Mouse (Mus musculus): Measurements from ENCODE around the gene Ltbp2. TPM values are rescaled to one million over a fixed set of nuclear protein-coding genes. Genes with fewer than 3 reads are reported as not detected.
A peak's percentile ranks its signal among the peaks of the same experiment; 100 is the strongest.

The Ltbp2 gene
- polyA plus RNA-seq, 1 experiment from 2014 or later, result 0.04 TPM

- Histone ChIP-seq H3K27ac (replicated peaks; ENCODE audit: low read depth, low read length) (no peak overlapping the region), H3K4me2 (ENCODE audit: low read depth, low read length) (no peak overlapping the region), H3K9me3 (replicated peaks; ENCODE audit: control insufficient read depth, low read length) (no peaks in the 10 kb centered on the region), H3K4me1 (ENCODE audit: control insufficient read depth, insufficient read depth, low read length) (peaks cover 10% of the 10 kb centered on the region), H3K9ac (replicated peaks; ENCODE audit: low read length) (no peak overlapping the region), H3K36me3 (replicated peaks; ENCODE audit: control insufficient read depth, insufficient read depth, low read depth, low read length) (no peaks in the 10 kb centered on the region), H3K4me3 (ENCODE audit: low read depth, low read length) (no peak overlapping the region), H3K27me3 (ENCODE audit: control insufficient read depth, insufficient read depth, low read length) (no peaks in the 10 kb centered on the region)
- DNase-seq (ENCODE audit: low spot score), result no peak
- 92% methylated on average over 4 of the region's 4 CpGs for WGBS
- ATAC-seq (replicated peaks; ENCODE audit: insufficient number of reproducible peaks, low FRiP score, low TSS enrichment, low read depth), result no peak
Observed at GRCm38 (mm10) chr12:84910066-84910465, 33.7 kb upstream of the Ltbp2 start.

- ATAC-seq (replicated peaks; ENCODE audit: insufficient number of reproducible peaks, low FRiP score, low TSS enrichment, low read depth), result peak; percentile 56
- 58% methylated on average over 10 of the region's 10 CpGs for WGBS
- 0 out of 2 replicates have a peak overlapping the region, but pooled peaks have one; percentile 38 for H3K27ac ChIP-seq (replicated peaks; ENCODE audit: low read depth, low read length)
- no peak overlapping the region for H3K4me2 ChIP-seq (ENCODE audit: low read depth, low read length)
- H3K4me3 ChIP-seq (ENCODE audit: low read depth, low read length), result no peak overlapping the region
- H3K9ac ChIP-seq (replicated peaks; ENCODE audit: low read length), result no peak overlapping the region
- DNase-seq (ENCODE audit: low spot score), result peak; percentile 35
- peaks cover 2% of the 10 kb centered on the region for H3K4me1 ChIP-seq (ENCODE audit: control insufficient read depth, insufficient read depth, low read length)
- no peaks in the 10 kb centered on the region for H3K36me3 ChIP-seq (replicated peaks; ENCODE audit: control insufficient read depth, insufficient read depth, low read depth, low read length)
- no peaks in the 10 kb centered on the region for H3K9me3 ChIP-seq (replicated peaks; ENCODE audit: control insufficient read depth, low read length)
- H3K27me3 ChIP-seq (ENCODE audit: control insufficient read depth, insufficient read depth, low read length), result no peaks in the 10 kb centered on the region
Observed at GRCm38 (mm10) chr12:84907627-84908480, 31.5 kb upstream of the Ltbp2 start.

- H3K9me3 ChIP-seq (replicated peaks; ENCODE audit: control insufficient read depth, low read length), result no peaks in the 10 kb centered on the region
- H3K27me3 ChIP-seq (ENCODE audit: control insufficient read depth, insufficient read depth, low read length), result no peaks in the 10 kb centered on the region
- H3K36me3 ChIP-seq (replicated peaks; ENCODE audit: control insufficient read depth, insufficient read depth, low read depth, low read length), result no peaks in the 10 kb centered on the region
- 0 out of 2 replicates have a peak overlapping the region, but pooled peaks have one; percentile 13 for H3K9ac ChIP-seq (replicated peaks; ENCODE audit: low read length)
- H3K4me3 ChIP-seq (ENCODE audit: low read depth, low read length), result no peak overlapping the region
- no peak overlapping the region for H3K4me2 ChIP-seq (ENCODE audit: low read depth, low read length)
- H3K4me1 ChIP-seq (ENCODE audit: control insufficient read depth, insufficient read depth, low read length), result peaks cover 2% of the 10 kb centered on the region
- peak; percentile 34; the same call in 1 of the 2 replicates for ATAC-seq (replicated peaks; ENCODE audit: insufficient number of reproducible peaks, low FRiP score, low TSS enrichment, low read depth)
- H3K27ac ChIP-seq (replicated peaks; ENCODE audit: low read depth, low read length), result peak overlapping the region; percentile 59; the same call in 1 of the 2 replicates
- WGBS, result 33% methylated on average over 12 of the region's 12 CpGs
- peak; percentile 65 for DNase-seq (ENCODE audit: low spot score)
Observed at GRCm38 (mm10) chr12:84907024-84907626, 30.8 kb upstream of the Ltbp2 start.

- 80% methylated on average over 7 of the region's 7 CpGs for WGBS
- H3K4me3 ChIP-seq (ENCODE audit: low read depth, low read length), result no peak overlapping the region
- DNase-seq (ENCODE audit: low spot score) (no peak), ATAC-seq (replicated peaks; ENCODE audit: insufficient number of reproducible peaks, low FRiP score, low TSS enrichment, low read depth) (no peak)
- H3K9me3 ChIP-seq (replicated peaks; ENCODE audit: control insufficient read depth, low read length), result no peaks in the 10 kb centered on the region
- peaks cover 2% of the 10 kb centered on the region for H3K4me1 ChIP-seq (ENCODE audit: control insufficient read depth, insufficient read depth, low read length)
- H3K27ac ChIP-seq (replicated peaks; ENCODE audit: low read depth, low read length), result no peak overlapping the region
- no peaks in the 10 kb centered on the region for H3K27me3 ChIP-seq (ENCODE audit: control insufficient read depth, insufficient read depth, low read length)
- H3K36me3 ChIP-seq (replicated peaks; ENCODE audit: control insufficient read depth, insufficient read depth, low read depth, low read length), result no peaks in the 10 kb centered on the region
- no peak overlapping the region for H3K4me2 ChIP-seq (ENCODE audit: low read depth, low read length)
- no peak overlapping the region for H3K9ac ChIP-seq (replicated peaks; ENCODE audit: low read length)
Observed at GRCm38 (mm10) chr12:84904399-84904798, 28.1 kb upstream of the Ltbp2 start.

- DNase-seq (ENCODE audit: low spot score) (no peak), ATAC-seq (replicated peaks; ENCODE audit: insufficient number of reproducible peaks, low FRiP score, low TSS enrichment, low read depth) (no peak)
- 80% methylated on average over 7 of the region's 7 CpGs for WGBS
- no peak overlapping the region for H3K4me2 ChIP-seq (ENCODE audit: low read depth, low read length)
- no peak overlapping the region for H3K27ac ChIP-seq (replicated peaks; ENCODE audit: low read depth, low read length)
- no peaks in the 10 kb centered on the region for H3K27me3 ChIP-seq (ENCODE audit: control insufficient read depth, insufficient read depth, low read length)
- H3K9ac ChIP-seq (replicated peaks; ENCODE audit: low read length), result no peak overlapping the region
- no peak overlapping the region for H3K4me3 ChIP-seq (ENCODE audit: low read depth, low read length)
- H3K9me3 ChIP-seq (replicated peaks; ENCODE audit: control insufficient read depth, low read length), result no peaks in the 10 kb centered on the region
- H3K36me3 ChIP-seq (replicated peaks; ENCODE audit: control insufficient read depth, insufficient read depth, low read depth, low read length), result no peaks in the 10 kb centered on the region
- H3K4me1 ChIP-seq (ENCODE audit: control insufficient read depth, insufficient read depth, low read length), result no peaks in the 10 kb centered on the region
Observed at GRCm38 (mm10) chr12:84900317-84900716, 24.0 kb upstream of the Ltbp2 start.

GRCm38 (mm10) chr12:84897322-84897721, 21.0 kb upstream of the Ltbp2 start:
- 79% methylated on average over 5 of the region's 5 CpGs for WGBS
- no peaks in the 10 kb centered on the region for H3K36me3 ChIP-seq (replicated peaks; ENCODE audit: control insufficient read depth, insufficient read depth, low read depth, low read length)
- no peak overlapping the region for H3K4me2 ChIP-seq (ENCODE audit: low read depth, low read length)
- no peaks in the 10 kb centered on the region for H3K4me1 ChIP-seq (ENCODE audit: control insufficient read depth, insufficient read depth, low read length)
- no peak overlapping the region for H3K27ac ChIP-seq (replicated peaks; ENCODE audit: low read depth, low read length)
- H3K4me3 ChIP-seq (ENCODE audit: low read depth, low read length), result no peak overlapping the region
- ATAC-seq (replicated peaks; ENCODE audit: insufficient number of reproducible peaks, low FRiP score, low TSS enrichment, low read depth) (no peak), DNase-seq (ENCODE audit: low spot score) (no peak)
- no peak overlapping the region for H3K9ac ChIP-seq (replicated peaks; ENCODE audit: low read length)
- no peaks in the 10 kb centered on the region for H3K27me3 ChIP-seq (ENCODE audit: control insufficient read depth, insufficient read depth, low read length)
- no peaks in the 10 kb centered on the region for H3K9me3 ChIP-seq (replicated peaks; ENCODE audit: control insufficient read depth, low read length)

GRCm38 (mm10) chr12:84896235-84896634, 19.9 kb upstream of the Ltbp2 start:
- no peak overlapping the region for H3K27ac ChIP-seq (replicated peaks; ENCODE audit: low read depth, low read length)
- no peak overlapping the region for H3K4me3 ChIP-seq (ENCODE audit: low read depth, low read length)
- H3K36me3 ChIP-seq (replicated peaks; ENCODE audit: control insufficient read depth, insufficient read depth, low read depth, low read length), result no peaks in the 10 kb centered on the region
- H3K4me2 ChIP-seq (ENCODE audit: low read depth, low read length), result no peak overlapping the region
- no peaks in the 10 kb centered on the region for H3K4me1 ChIP-seq (ENCODE audit: control insufficient read depth, insufficient read depth, low read length)
- DNase-seq (ENCODE audit: low spot score) (no peak), ATAC-seq (replicated peaks; ENCODE audit: insufficient number of reproducible peaks, low FRiP score, low TSS enrichment, low read depth) (no peak)
- H3K9ac ChIP-seq (replicated peaks; ENCODE audit: low read length), result no peak overlapping the region
- H3K9me3 ChIP-seq (replicated peaks; ENCODE audit: control insufficient read depth, low read length), result no peaks in the 10 kb centered on the region
- 74% methylated on average over 6 of the region's 6 CpGs for WGBS
- H3K27me3 ChIP-seq (ENCODE audit: control insufficient read depth, insufficient read depth, low read length), result no peaks in the 10 kb centered on the region

Data from embryonic facial prominence, embryonic 11.5 days (tissue).